Mouse (Mus musculus) small intestine, adult 2 months (tissue): ENCODE measurements around the gene Ckb.

ENCODE experiments used
- CTCF ChIP-seq: fragments of 200-500 bp; IDR thresholded peaks from 2 replicates; pipeline ENCODE4 v1.5.1; 2012; ENCODE audit warnings: low read depth, mild to moderate bottlenecking, control low read depth, inconsistent platforms, low read length, moderate library complexity, mixed read lengths; ENCODE audit not compliant: insufficient replicate concordance, insufficient read length; ENCODE audit errors: extremely low read depth
- POLR2A ChIP-seq: fragments of 200-500 bp; IDR thresholded peaks from 2 replicates; pipeline ENCODE4 v1.6.1; 2012; ENCODE audit warnings: low read depth, mild to moderate bottlenecking, control low read depth, inconsistent platforms, low read length, moderate library complexity

- TF ChIP-seq POLR2A, result no peak
- no peak for TF ChIP-seq CTCF
Observed at GRCm38 (mm10) chr12:111671431-111671902, 671 bp downstream of the Ckb start.
